Mouse (Mus musculus) liver, embryonic 14.5 days (tissue): ENCODE data around the gene Rfx4. TPM values are rescaled to one million over a fixed set of nuclear protein-coding genes. Genes with fewer than 3 reads are reported as not detected.

Source experiments
- ATAC-seq: fragments of 200-750 bp; cut with Nextera tagmentation; 2 replicates; pipeline ENCODE4 v1.8.0; 2017; ENCODE audit warnings: moderate number of reproducible peaks, mild to moderate bottlenecking, moderate library complexity; ENCODE audit not compliant: insufficient read depth
- DNase-seq, 3 experiments: peaks; one replicate each; pipeline ENCODE4 v3.0.0-alpha.2; 2012 to 2013; ENCODE audit warnings: low read depth in 3 of 3, low spot score in 3 of 3
- H3K27ac ChIP-seq: fragments of 300-500 bp; sonication (generic); 2 replicates; pipeline ENCODE4 v1.5.1; 2014; ENCODE audit warnings: moderate library complexity, mild to moderate bottlenecking, control low read depth, inconsistent platforms
- H3K27me3 ChIP-seq: fragments of 300-500 bp; sonication (generic); 2 replicates; pipeline ENCODE4 v1.6.1; 2014; ENCODE audit warnings: mild to moderate bottlenecking, low read length, moderate library complexity; ENCODE audit not compliant: control insufficient read depth, insufficient read depth
- H3K36me3 ChIP-seq: fragments of 300-500 bp; sonication (generic); replicated peaks from 2 replicates; pipeline ENCODE4 v1.6.1; 2014; ENCODE audit warnings: low read depth; ENCODE audit not compliant: control insufficient read depth, insufficient read depth
- H3K4me1 ChIP-seq, 2 experiments: fragments of 200-500 bp in 1 of 2; fragments of 300-500 bp in 1 of 2; sonication (generic) in 1 of 2; replicated peaks; 2 replicates each; pipeline ENCODE4 v1.6.1; 2012 to 2014; ENCODE audit warnings: antibody characterized with exemption in 1 of 2, inconsistent platforms in 1 of 2, low read length in 1 of 2; ENCODE audit not compliant: control insufficient read depth in 2 of 2, insufficient read depth in 2 of 2
- H3K4me2 ChIP-seq: fragments of 300-500 bp; sonication (generic); 2 replicates; pipeline ENCODE4 v1.6.1; 2014; ENCODE audit warnings: low read depth, mild to moderate bottlenecking, control low read depth, moderate library complexity
- H3K4me3 ChIP-seq, 2 experiments: fragments of 200-500 bp in 1 of 2; fragments of 300-500 bp in 1 of 2; sonication (generic) in 1 of 2; 2 replicates each; pipeline ENCODE4 v1.5.1; 2012 to 2014; ENCODE audit warnings: low read depth in 2 of 2, low read length in 2 of 2, mild to moderate bottlenecking in 2 of 2, control low read depth in 1 of 2, inconsistent platforms in 1 of 2, moderate library complexity in 1 of 2; ENCODE audit not compliant: insufficient read depth in 1 of 2
- H3K9ac ChIP-seq: fragments of 300-500 bp; sonication (generic); replicated peaks from 2 replicates; pipeline ENCODE4 v1.6.1; 2014; ENCODE audit warnings: mild to moderate bottlenecking, control low read depth, moderate library complexity
- H3K9me3 ChIP-seq: fragments of 300-500 bp; sonication (generic); 2 replicates; pipeline ENCODE4 v1.6.1; 2016; ENCODE audit warnings: low read length, mixed read lengths; ENCODE audit not compliant: control insufficient read depth
- CTCF ChIP-seq: IDR thresholded peaks from 2 replicates; pipeline ENCODE4 v1.5.1; 2016; ENCODE audit warnings: antibody characterized with exemption, low read depth, control low read depth
- EP300 ChIP-seq: IDR thresholded peaks from 2 replicates; pipeline ENCODE4 v1.6.1; 2016; ENCODE audit warnings: antibody characterized with exemption, low read depth
- WGBS: fragments of 180-500 bp; shearing (Covaris S2); extraction: QIAGEN DNeasy Blood & Tissue Kit; methylation state at CpG from one replicate; pipeline ENCODE4 v1.1.7; 2014; ENCODE audit not compliant: insufficient replicate concordance; 5-methylcytosine and 5-hydroxymethylcytosine counted together
- polyA plus RNA-seq, 2 experiments: library from polyadenylated mRNA; depleted of rRNA in 1 of 2; stranded (reverse) in 1 of 2; unstranded in 1 of 2; fragments of >200 nt; fragmentation: Nextera tagmentation in 1 of 2; extraction: Ambion mirVana in 1 of 2; gene quantifications; 2 replicates each; pipeline versions ENCODE4 v1.2.1 to v1.2.3; 2012 to 2014

Gene Rfx4
- polyA plus RNA-seq, 2 experiments: not detected

- H3K27me3 ChIP-seq: no peaks in the 10 kb centered on the region
- no peak for TF ChIP-seq EP300
- no peak for TF ChIP-seq CTCF
- DNase-seq (no peak), ATAC-seq (no peak)
- H3K4me2 ChIP-seq: no peak overlapping the region
- H3K4me3 ChIP-seq: no peak overlapping the region
- H3K27ac ChIP-seq: no peak overlapping the region
- H3K9ac ChIP-seq: no peak overlapping the region
- H3K36me3 ChIP-seq: no peaks in the 10 kb centered on the region
- H3K9me3 ChIP-seq: no peaks in the 10 kb centered on the region
- 73% methylated on average over 4 of the region's 4 CpGs for WGBS
- no peaks in the 10 kb centered on the region; a peak in 1 of 4 replicates for H3K4me1 ChIP-seq
These were observed 45.0 kb upstream of the Rfx4 start for GRCm38 (mm10) chr10:84710827-84711226.

DNA sequence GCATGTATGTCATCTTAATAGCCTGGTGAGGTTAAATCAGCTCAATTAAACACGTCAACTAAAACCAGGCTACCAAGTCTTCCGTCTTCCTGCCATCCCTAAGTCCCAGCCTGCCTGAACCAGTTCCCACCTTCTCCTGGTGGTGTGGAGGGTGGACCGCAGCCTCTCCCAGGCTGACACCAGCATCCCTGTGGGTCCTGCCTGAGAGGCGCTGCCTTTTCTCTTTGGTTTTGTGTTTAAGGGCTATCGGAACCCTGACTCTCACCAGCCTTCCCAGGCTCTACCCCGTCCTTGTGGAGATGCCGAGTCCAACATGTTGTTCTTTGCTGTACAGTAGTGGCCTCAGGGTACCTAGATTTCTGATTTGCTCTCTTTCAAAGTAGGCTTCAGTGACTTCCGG is 44.4 kb upstream of the Rfx4 start:
- TF ChIP-seq EP300 (no peak), CTCF (no peak)
- 85% methylated on average over 8 of the region's 8 CpGs for WGBS
- no peaks in the 10 kb centered on the region; a peak in 1 of 4 replicates for H3K4me1 ChIP-seq
- H3K9me3 ChIP-seq: no peaks in the 10 kb centered on the region
- DNase-seq (no peak), ATAC-seq (no peak)
- H3K9ac ChIP-seq: no peak overlapping the region
- H3K4me3 ChIP-seq: no peak overlapping the region
- no peak overlapping the region for H3K4me2 ChIP-seq
- no peaks in the 10 kb centered on the region for H3K27me3 ChIP-seq
- H3K36me3 ChIP-seq: no peaks in the 10 kb centered on the region
- no peak overlapping the region for H3K27ac ChIP-seq

DNA sequence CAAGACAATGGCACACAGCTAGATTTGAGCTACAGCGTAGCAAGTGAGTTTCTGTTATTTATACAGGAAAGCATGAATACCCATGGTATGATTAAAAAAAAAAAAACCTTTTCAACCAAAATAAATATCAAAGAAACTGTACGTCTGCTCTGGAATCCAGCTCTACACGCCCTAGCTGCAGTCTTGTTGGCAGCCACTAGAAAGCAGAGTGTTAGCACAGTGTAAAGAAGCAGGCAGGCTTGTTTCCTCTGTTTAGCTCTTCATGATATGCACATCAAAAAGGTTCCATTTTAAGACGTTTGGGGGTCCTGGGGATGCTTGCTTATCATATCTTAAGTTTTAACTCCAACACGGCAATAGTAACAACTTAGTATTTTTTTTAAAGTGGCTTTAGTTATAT is 43.9 kb upstream of the Rfx4 start:
- Histone ChIP-seq H3K27ac (no peak overlapping the region), H3K4me3 (no peak overlapping the region), H3K9me3 (no peaks in the 10 kb centered on the region), H3K4me1 (no peaks in the 10 kb centered on the region), H3K9ac (no peak overlapping the region), H3K27me3 (no peaks in the 10 kb centered on the region), H3K4me2 (no peak overlapping the region), H3K36me3 (no peaks in the 10 kb centered on the region)
- ATAC-seq (no peak), DNase-seq (no peak)
- 69% methylated on average over 5 of the region's 5 CpGs for WGBS
- TF ChIP-seq EP300 (no peak), CTCF (no peak)

DNA sequence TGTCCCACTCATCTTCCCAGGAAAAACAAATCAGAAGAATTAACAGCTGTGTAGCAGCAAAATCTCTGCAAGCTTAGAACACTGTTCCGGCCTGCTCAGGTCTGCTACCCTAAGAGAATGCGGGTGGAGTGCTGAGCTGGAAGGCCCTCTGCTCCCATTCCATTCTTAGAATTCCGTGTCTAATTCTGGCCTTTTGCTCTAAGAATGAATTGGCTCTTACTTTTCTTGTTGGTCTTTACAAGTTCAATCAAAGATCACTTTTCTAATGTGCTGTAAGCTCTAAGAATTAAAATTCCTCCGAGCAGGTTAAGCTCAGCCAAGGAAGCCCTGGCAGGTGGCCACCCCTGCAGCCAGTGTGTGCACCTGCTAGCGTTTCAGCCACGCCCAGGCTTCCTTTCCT is 43.3 kb upstream of the Rfx4 start:
- Histone ChIP-seq H3K4me1 (no peaks in the 10 kb centered on the region), H3K27ac (no peak overlapping the region), H3K4me3 (no peak overlapping the region), H3K9ac (no peak overlapping the region), H3K9me3 (no peaks in the 10 kb centered on the region), H3K27me3 (no peaks in the 10 kb centered on the region), H3K36me3 (no peaks in the 10 kb centered on the region), H3K4me2 (no peak overlapping the region)
- TF ChIP-seq CTCF (no peak), EP300 (no peak)
- WGBS: 86% methylated on average over 6 of the region's 6 CpGs
- DNase-seq (no peak), ATAC-seq (no peak)

GRCm38 (mm10) chr10:84713043-84713442 is 42.8 kb upstream of the Rfx4 start:
- no peak for TF ChIP-seq CTCF
- no peak for TF ChIP-seq EP300
- no peak for DNase-seq
- H3K4me2 ChIP-seq: no peak overlapping the region
- H3K27me3 ChIP-seq: no peaks in the 10 kb centered on the region
- H3K9me3 ChIP-seq: no peaks in the 10 kb centered on the region
- no peak overlapping the region for H3K9ac ChIP-seq
- H3K27ac ChIP-seq: no peak overlapping the region
- ATAC-seq: no peak
- WGBS: 64% methylated on average over 10 of the region's 10 CpGs
- no peaks in the 10 kb centered on the region for H3K4me1 ChIP-seq
- no peak overlapping the region for H3K4me3 ChIP-seq
- H3K36me3 ChIP-seq: no peaks in the 10 kb centered on the region
